Mouse (Mus musculus) liver, adult (tissue): Measurements from ENCODE around the gene Mmp17.

Source experiments
- GATA4 ChIP-seq: IDR thresholded peaks from 2 replicates; pipeline ENCODE4 v1.6.1; 2014; ENCODE audit warnings: mild to moderate bottlenecking, low read length; ENCODE audit not compliant: insufficient replicate concordance

Gene Mmp17

GRCm38 (mm10) chr5:129580572-129580971, 3.4 kb upstream of the Mmp17 start:
- no peak for TF ChIP-seq GATA4

DNA sequence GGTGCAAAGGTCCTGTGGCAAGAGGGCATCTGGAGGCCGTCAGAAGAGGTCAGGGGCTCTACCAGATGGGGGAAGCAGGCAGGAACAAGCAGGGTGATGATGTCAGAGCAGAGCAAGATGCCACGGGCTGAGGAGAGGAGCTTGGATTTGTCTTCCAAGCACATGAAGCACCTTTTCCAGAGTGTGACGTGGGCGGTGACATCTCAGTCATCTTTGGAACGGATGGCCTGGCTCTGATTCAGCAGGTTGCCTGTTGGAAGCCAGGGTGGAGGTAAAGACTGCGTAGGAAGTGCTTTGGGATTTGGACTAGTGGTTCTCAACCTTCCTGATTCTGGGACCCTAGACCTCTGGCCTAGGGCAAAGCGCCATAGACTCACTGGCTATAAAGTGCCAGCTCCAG, 3.0 kb upstream of the Mmp17 start:
- TF ChIP-seq GATA4: no peak

DNA sequence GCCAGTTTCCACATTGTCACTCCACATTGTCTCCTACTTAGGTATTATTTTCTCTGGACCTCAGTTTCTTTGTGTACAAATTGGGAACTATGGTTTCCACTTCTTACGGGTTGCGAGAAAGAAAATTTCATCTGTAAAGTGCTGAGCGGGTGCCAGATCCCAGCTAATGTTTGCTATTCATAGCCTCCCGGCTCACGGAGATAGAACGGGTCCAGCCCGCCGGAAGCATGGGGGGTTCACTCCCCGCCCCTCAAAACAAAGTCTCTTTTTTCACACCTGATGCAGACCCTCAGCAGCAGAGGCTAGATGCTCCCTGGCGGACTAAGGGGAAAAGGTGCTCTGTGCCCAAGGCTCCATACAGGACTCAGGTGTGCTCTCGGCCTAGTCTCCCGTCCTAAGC, 638 bp upstream of the Mmp17 start:
- TF ChIP-seq GATA4: no peak

GRCm38 (mm10) chr5:129584583-129585541, 893 bp downstream of the Mmp17 start:
- TF ChIP-seq GATA4: no peak

DNA sequence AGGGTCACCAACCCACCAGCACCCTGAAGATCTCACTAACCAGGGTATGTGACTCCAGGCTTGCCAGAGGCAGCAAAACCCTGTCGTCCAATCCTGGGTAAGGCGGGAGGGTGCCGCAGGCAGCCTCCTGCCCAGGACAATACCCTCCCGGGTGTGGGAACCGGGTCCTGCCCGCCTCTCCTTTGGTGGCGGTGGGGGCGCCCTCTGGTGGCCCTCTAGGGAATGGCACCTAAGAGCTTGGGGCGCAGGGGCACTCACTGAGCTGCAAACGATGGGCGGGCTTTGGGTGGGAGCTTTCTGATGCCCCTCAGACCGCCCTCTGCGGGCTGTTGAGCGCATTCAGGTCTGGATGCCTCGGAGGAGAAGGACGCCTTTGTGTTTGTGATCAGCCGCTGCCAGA, 2.0 kb downstream of the Mmp17 start:
- no peak for TF ChIP-seq GATA4

DNA sequence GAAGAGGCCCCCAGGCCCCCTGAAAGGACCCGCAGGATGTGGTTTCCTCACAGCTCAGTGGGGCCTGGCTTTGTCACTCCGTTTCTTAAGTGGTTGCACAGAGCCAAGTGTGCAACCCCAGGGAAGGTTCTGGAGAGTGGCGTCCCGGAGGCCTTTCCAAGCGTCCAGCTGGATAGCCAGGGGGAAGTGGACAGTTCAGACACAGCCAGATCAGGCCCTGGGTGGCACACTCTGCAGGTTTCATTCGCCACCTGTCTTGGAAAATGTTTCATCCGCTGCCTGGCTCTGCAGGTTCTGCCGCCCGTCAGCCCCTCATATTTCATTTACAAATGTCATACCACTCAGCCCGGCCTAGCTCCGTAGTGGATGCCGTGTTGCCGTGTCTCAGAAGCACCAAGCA, 2.5 kb downstream of the Mmp17 start:
- no peak for TF ChIP-seq GATA4

DNA sequence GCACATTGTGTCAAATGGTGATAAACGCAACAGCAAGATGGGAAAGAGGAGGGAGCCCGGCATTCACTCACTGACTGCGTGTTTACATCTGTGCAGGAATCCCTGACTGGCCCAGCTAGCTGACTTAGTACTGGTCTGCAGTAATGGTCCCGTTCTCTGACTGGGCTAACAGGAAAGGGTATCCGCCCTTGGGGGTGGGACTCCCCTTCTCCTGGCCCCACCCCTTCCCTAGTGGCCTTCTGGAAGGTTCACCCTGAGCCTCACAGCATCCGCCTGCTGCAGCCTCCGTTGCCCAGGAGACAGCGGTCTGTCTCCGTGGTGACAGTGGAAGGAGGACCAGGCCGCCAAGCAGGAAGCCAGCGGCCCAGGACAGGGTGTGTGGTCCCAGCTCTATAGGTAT, 6.9 kb downstream of the Mmp17 start:
- no peak for TF ChIP-seq GATA4

GRCm38 (mm10) chr5:129594116-129595114, 10.4 kb downstream of the Mmp17 start:
- no peak for TF ChIP-seq GATA4

DNA sequence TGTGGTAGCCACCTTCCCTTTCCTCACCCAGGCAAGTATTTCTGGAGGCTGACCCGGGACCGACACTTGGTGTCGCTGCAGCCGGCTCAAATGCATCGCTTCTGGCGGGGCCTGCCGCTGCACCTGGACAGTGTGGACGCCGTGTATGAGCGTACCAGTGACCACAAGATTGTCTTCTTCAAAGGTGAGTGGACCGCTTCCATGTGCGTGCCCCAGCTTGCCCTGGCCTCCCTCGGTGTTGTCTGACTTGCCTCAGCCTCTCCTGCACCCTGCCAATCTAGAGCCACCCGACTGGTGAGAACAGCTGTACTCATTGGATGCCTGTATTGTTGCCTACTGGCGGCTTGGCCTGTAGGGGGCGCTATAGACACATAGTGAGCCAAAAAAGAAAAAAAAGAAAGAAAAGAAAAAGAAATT, 18.1 kb downstream of the Mmp17 start:
- no peak for TF ChIP-seq GATA4

DNA sequence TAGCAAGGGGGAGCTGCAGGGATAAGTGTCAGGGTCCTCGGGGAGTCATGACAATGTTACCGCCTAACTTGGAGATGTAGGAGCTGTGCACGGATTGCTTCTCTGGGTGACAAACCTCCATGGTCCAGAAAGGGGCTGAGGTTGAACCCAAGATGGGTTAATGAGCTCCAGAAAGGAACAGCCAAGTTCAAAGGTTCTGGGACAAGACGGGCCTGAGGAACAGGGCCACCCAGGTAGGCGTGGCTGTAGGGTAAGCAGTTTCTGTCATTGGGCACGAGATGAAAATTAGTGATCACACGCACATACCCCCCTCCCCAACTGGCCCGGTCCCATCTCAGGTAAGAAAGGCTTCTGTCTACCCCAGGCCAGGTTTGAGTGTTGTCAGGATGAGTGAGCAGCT, 23.5 kb downstream of the Mmp17 start:
- no peak for TF ChIP-seq GATA4

- no peak for TF ChIP-seq GATA4
Observed at GRCm38 (mm10) chr5:129611060-129611459, 27.1 kb downstream of the Mmp17 start.

DNA sequence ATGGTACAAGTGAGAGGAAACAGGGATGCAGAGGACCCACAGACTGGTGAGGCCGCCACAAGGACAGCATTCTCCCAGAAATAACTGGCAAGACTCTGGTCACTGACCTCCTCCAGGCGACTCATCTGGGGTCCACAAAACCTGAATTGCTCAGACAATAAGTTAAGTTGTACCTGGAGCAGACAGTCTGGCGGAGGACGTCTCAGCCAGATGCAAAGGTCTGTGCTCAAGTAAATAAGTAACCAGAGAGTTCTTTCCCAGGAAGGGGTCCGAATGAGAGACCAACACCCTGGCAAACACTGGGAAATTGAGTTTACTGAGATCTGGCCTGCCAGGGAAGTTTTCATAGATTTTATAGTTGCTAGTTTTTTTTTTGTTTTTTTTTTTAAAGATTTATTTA, 37.4 kb downstream of the Mmp17 start:
- TF ChIP-seq GATA4: no peak

GRCm38 (mm10) chr5:129626099-129626498, 42.1 kb downstream of the Mmp17 start:
- no peak for TF ChIP-seq GATA4

DNA sequence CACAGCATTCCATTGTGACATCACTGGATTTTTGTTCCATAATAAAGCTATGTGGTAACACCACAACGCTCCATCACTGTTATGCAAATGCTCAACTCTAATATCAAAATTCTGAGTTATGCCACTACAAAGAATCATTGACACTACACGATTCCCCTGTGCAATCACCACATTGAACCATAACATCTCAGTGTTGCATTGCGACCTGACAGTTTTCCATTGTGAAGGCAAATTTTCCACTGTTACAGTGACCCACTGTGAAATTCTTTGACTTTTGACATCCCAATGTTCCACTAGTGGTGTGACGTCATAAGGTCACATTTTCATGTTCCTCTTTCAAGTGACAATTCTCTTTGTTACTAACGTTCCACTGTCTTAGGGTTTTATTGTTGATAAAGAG, 66.9 kb downstream of the Mmp17 start:
- no peak for TF ChIP-seq GATA4

DNA sequence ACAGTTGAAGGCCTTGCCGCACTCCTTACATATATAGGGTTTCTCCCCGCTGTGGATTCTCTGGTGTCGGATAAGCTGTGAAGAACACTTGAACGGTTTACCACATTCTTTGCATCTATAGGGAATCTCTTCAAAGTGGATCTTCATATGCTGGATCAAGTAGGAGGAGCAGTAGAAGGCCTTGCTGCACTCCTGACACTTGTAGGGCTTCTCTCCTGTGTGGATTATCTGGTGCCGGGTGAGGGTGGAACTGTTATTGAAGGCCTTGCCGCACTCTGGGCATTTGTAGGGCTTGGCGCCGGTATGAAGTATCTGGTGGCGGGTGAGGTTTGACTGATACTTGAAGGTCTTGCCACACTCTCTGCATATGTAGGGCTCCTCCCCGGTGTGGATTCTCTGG, 73.0 kb downstream of the Mmp17 start:
- no peak for TF ChIP-seq GATA4

DNA sequence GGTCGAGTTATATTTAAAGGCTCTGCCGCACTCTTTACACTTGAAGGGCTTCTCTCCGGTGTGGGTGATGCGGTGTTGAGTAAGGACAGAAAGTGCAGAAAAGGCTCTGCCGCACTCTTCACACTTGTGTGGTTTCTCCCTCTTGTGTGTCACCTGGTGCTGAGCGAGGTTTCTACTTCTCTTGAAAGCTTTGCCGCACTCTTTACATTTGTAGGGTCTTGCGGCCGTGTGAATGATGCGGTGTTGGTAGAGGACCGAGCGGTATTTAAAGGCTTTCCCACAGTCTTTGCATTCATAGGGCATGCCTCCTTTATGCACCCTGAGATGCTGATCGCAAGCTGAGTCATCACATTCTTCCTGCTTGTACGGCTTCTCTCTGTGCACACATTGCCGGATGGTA, 74.0 kb downstream of the Mmp17 start:
- no peak for TF ChIP-seq GATA4
